Mouse (Mus musculus): ENCODE data around the gene Cplx1.

Gene Cplx1

GRCm38 (mm10) chr5:108549489-108550206 is at the start of gene Cplx1:
Cplx1 (minus strand) TSS chr5:108550024.
- peak; percentile 87 for DNase-seq

GRCm38 (mm10) chr5:108581361-108581891 is 31.6 kb upstream of the Cplx1 start:
- DNase-seq = peak; percentile 85

- DNase-seq = no peak
These were observed 23.2 kb upstream of the Cplx1 start for GRCm38 (mm10) chr5:108573054-108573453.

- no peak for DNase-seq
These were observed 21.2 kb upstream of the Cplx1 start for GRCm38 (mm10) chr5:108570991-108571390.

DNA sequence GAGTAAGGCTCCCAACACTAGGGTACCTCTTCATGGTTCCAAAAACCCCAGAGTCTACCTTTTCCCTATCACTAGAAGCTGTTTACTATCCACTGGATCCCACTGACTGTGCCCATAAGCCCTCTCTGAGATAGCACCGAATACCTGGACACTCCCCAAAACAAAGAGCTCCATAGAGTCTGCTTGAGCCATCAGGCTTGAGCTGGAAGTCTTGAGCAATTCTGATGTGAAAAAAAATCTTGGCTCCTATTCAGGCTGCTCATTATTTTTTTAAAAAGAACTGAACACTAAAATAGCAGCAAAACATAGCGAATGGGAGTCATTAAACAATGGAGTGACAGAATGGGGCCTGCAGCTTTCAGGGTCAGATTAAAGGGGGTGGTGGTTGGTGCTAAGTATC is 17.3 kb upstream of the Cplx1 start:
- no peak for DNase-seq

DNA sequence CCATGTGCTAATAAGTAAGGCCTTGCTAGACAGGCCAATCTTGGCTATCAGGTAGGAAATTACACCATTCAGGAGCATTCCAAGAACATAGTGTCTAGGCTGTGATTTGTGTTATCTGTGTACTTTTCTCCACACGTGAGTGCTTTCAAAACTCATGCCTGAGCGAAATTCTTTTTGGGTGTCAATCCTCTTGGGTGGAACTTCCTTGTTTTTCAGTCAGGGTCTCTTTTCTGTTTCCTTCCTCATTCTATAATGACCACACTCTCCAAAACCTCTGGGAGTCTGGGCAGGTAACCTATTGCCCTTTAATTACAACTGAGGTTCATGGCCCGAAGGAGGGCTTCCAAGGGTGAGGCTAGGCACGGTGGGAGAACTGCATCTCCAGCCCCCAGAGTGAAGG is 16.7 kb upstream of the Cplx1 start:
- DNase-seq = no peak

DNA sequence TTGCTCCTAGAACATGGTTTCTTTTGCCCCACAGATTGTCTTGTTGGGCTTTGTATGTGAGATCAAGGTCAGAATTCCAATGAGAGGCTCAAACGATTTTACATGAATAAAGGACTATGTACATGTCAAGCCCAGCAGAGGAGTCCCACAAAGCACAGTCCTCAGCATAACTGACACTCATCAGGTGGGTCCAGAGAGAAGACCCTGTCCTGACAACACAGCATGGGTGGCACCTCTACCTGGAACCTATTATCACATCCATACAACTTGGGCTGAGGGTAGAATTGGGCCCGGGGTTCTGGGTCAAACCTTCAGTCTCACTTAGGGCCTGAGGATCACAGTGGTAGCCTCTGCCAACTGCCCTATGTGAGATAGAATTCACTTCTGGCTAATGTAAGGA is 15.6 kb upstream of the Cplx1 start:
- DNase-seq = no peak

- no peak for DNase-seq
These were observed 14.5 kb upstream of the Cplx1 start for GRCm38 (mm10) chr5:108564346-108564745.

- no peak for DNase-seq
These were observed 12.7 kb upstream of the Cplx1 start for GRCm38 (mm10) chr5:108562483-108562882.

DNA sequence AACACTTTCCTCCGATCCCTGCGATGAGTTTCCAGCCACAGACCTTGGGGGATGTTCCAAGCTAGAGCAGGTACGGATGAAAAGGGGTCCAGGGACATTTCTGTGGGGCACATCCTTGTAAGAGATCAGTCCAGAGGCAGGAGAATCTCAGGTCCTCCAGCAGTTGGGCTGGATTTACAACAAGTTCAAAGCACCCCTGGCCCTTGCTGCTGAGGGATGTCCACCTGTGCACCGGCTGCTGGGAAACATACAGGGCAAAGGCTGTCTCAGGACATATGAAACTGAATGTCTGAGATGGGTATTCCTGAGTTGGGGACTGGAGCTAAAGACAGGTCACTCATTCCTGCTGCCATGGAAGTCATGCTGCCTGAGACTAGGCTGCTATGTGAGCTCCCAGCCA is 7.2 kb upstream of the Cplx1 start:
- no peak for DNase-seq

GRCm38 (mm10) chr5:108554041-108554440 is 4.2 kb upstream of the Cplx1 start:
- DNase-seq = no peak

DNA sequence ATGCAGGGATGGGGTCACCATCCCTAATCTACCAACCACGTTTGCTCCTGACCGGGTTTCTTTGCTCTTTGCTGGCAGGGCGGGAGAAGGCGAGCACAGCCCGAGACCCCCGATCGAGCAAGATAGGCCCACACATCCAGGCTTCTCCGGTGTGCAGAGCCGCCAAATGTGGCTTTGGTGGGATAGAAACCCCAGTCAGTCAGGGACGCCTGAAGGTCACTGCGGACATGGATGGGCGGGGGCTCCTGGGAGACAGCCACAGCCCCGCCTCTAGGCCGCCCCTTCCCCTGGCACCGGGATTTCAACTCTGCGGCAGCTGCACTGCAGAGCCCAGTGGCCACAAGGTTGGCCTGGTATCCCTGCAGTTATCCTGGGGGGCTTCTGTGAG is 377 bp upstream of the Cplx1 start:
- no peak for DNase-seq

DNA sequence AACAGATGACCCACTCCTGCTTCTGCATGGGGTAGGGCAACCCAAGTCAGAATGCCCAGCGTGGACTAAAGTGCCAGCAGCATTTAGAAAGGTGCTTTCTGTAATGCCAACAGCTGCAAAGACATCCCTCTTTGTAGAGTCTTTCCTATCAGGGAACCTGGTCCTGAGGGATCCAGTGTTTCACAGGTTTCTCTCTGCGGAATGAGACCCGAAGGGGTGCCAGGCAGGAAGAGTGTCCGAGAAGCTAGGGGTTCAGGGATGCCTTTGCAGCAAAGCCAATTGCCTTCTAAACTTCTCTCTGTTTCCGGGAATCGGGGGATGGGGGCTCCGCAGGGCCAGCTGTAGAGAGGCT is 711 bp downstream of the Cplx1 start:
- peak; percentile 58 for DNase-seq

DNA sequence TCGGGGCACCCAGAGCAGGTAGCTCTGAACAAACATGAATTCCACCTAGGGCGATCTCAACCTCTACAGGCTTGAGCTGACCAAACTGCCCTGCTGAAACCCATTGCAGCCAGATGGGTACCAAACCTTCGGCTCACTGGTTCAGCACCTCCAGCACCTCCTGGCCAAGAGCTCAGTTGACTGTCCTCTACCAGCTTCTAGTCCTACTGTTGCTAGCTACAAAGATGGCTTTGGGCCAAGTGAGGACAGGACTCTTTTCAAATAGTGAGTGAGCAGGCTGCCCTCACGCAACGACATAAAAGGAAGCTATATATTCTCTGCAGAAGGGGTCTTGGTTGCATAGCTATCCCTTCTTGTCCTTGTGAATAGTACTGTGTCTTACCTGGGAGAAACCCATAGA is 2.2 kb downstream of the Cplx1 start:
- DNase-seq = peak; percentile 46

GRCm38 (mm10) chr5:108543516-108544291 is 6.1 kb downstream of the Cplx1 start:
- no peak for DNase-seq

DNA sequence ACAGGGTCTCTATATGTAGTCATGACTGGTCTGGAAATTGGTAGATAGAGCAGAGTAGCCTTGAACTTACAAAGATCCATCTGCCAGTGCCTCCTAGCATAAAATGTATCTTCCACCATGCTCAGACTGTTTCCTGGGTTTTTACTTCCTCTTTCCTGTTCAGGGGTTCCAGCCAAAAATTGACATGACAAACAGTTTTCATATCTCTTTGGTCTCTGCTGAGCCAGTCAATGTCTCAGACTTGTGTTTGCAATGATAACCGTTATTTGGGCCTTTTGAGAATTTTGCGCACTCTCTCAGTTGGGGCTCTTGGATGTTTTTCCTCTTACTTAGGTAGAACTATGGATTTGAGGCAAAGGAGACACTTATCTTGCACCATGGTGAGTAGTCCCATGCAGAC is 15.6 kb downstream of the Cplx1 start:
- no peak for DNase-seq

GRCm38 (mm10) chr5:108522597-108522996 is 27.2 kb downstream of the Cplx1 start:
- no peak for DNase-seq

- DNase-seq = no peak
These were observed 27.9 kb downstream of the Cplx1 start for GRCm38 (mm10) chr5:108521896-108522295.

GRCm38 (mm10) chr5:108521016-108521415 is 28.8 kb downstream of the Cplx1 start:
- no peak for DNase-seq

DNA sequence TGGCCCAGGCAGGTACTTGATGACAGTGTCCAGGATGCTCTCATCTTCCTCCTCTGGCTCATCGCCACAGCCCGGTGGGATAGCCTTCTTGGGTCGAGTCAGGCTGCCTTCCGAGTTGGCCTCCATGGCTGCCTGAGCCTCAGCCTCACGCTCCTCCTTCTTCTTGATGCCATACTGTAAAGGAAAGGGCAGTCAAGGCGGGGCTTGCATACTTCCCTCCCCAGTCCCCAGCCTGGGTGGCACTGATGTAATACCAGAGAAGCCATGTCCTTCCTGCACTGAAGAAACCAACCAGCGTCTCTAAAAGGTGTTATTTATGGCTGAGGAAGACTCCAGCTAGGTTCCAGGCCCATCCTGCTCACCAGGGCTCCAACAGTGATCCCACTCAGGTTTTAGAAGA is 29.7 kb downstream of the Cplx1 start:
- DNase-seq = peak; percentile 38

DNA sequence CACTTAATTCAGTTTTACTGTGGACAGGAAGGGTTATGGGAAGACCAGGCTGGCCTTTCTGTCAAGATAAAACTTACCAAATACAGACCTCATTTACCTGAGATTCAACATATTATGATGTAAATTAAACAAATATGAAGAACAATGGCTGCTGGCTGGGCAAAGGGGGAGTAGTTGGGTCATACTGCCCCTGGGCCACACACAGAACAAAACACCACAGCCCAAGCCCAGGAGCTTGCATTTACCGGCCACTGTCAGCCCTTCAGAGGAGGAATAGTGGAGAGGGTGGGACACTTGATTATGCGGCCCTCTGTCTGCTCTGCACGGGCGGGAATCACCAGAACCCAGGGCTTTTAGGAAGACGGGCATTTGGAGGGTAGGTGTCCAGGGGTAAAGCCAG is 30.9 kb downstream of the Cplx1 start:
- DNase-seq = no peak

DNA sequence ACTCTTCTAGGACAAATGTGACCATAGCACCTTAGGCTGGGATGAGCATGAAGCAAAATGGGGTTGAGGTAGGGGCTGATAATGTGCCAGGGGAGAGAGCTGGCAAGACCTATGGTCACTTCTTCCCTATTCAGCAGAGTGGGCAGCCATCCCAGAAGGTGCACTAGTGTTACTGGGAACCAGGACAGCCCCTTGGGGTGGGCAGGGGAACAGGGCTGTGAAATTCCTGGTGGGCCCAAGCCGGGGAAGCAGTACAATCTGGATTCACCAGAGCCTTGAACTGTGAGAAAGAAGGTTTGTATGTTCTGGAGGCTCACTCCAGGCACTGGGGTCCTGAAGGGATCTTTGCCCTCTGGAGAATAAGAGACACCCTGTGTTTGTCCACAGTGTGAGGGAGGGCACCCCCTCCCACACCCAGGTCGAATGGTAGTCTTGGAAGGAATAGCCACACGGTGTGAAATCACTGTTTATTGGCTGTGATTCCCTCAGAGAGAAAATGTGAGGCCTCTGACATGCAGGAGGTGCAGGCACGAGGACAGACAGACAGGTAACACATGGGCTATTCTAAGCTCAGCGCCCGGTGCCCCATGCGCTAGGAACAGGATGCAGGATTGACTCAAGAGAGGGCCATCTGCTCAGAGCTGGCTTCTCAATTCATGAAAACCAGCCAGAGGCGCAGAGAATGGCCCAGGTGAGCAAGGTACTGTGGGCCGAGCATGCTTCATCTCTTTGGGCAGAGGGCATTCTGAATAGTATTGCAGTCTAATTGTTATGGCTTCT is 31.5 kb downstream of the Cplx1 start:
- DNase-seq = peak; percentile 82

DNA sequence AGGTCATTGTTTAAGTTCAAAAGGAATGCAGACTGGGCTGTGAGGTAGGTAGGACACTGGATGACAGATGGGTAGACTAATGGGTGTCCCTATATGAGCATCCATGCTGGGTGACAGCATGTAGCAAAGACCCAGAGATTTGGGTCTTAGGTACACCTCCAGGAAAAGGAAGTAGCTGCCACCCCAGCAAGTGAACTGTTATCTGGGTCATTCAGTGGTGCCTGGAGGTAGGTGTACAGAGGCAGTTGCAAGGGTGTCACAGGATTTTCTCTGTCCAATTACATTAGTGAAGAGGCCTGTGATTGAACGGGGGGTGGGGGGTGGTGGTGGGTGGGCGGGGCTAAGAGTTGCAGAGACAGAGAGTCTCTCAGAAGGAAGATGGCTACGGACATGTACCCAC is 33.2 kb downstream of the Cplx1 start:
- DNase-seq = no peak

All from cerebellum, adult 9-11 months (tissue).